Mouse (Mus musculus) forebrain, embryonic 14.5 days (tissue): Measurements from ENCODE around the gene Tmbim6. TPM values are rescaled to one million over a fixed set of nuclear protein-coding genes. Genes with fewer than 3 reads are reported as not detected.
"Not testable (repeated sequence)": the region's sequence is repeated elsewhere in the genome, so short reads cannot be mapped to it uniquely, and the experiment has no call there.

Experiments used
- ATAC-seq: fragments of 200-750 bp; cut with Nextera tagmentation; 2 replicates; pipeline ENCODE4 v1.8.0; 2017; ENCODE audit warnings: mild to moderate bottlenecking, moderate library complexity
- DNase-seq: peaks from one replicate; pipeline ENCODE4 v3.0.0-alpha.2; 2015; ENCODE audit warnings: low spot score
- H3K27ac ChIP-seq: fragments of 300-500 bp; sonication (generic); 2 replicates; pipeline ENCODE4 v1.5.1; 2014; ENCODE audit warnings: low read depth, mild to moderate bottlenecking, control low read depth, low read length, moderate library complexity
- H3K27me3 ChIP-seq: fragments of 300-500 bp; sonication (generic); replicated peaks from 2 replicates; pipeline ENCODE4 v1.6.1; 2014; ENCODE audit warnings: low read length, control low read depth, mixed read lengths; ENCODE audit not compliant: control insufficient read depth, insufficient read depth
- H3K36me3 ChIP-seq: fragments of 300-500 bp; sonication (generic); 2 replicates; pipeline ENCODE4 v1.6.1; 2014; ENCODE audit warnings: low read length, control low read depth; ENCODE audit not compliant: control insufficient read depth, insufficient read depth
- H3K4me1 ChIP-seq: fragments of 300-500 bp; sonication (generic); 2 replicates; pipeline ENCODE4 v1.6.1; 2014; ENCODE audit warnings: antibody characterized with exemption, low read length, control low read depth; ENCODE audit not compliant: control insufficient read depth, insufficient read depth
- H3K4me2 ChIP-seq: fragments of 300-500 bp; sonication (generic); 2 replicates; pipeline ENCODE4 v1.6.1; 2014; ENCODE audit warnings: mild to moderate bottlenecking, control low read depth, low read length
- H3K4me3 ChIP-seq: fragments of 300-500 bp; sonication (generic); 2 replicates; pipeline ENCODE4 v1.5.1; 2014; ENCODE audit warnings: low read depth, low read length, control low read depth
- H3K9ac ChIP-seq: fragments of 300-500 bp; sonication (generic); 2 replicates; pipeline ENCODE4 v1.6.1; 2014; ENCODE audit warnings: mild to moderate bottlenecking, low read length, control low read depth, moderate library complexity
- H3K9me3 ChIP-seq: fragments of 300-500 bp; sonication (generic); replicated peaks from 2 replicates; pipeline ENCODE4 v1.6.1; 2016; ENCODE audit warnings: low read length, control low read depth, mixed read lengths; ENCODE audit not compliant: control insufficient read depth
- WGBS: fragments of 180-500 bp; shearing (Covaris S2); extraction: QIAGEN DNeasy Blood & Tissue Kit; methylation state at CpG from one replicate; pipeline ENCODE4 v1.1.7; 2014; 5-methylcytosine and 5-hydroxymethylcytosine counted together
- polyA plus RNA-seq: library from polyadenylated mRNA; unstranded; fragments of >200 nt; fragmentation: Nextera tagmentation; extraction: Ambion mirVana; gene quantifications from 2 replicates; pipeline ENCODE4 v1.2.1, GENCODE M21; 2014

The Tmbim6 gene
- polyA plus RNA-seq, 1 experiment from 2014 or later: 247 TPM

DNA sequence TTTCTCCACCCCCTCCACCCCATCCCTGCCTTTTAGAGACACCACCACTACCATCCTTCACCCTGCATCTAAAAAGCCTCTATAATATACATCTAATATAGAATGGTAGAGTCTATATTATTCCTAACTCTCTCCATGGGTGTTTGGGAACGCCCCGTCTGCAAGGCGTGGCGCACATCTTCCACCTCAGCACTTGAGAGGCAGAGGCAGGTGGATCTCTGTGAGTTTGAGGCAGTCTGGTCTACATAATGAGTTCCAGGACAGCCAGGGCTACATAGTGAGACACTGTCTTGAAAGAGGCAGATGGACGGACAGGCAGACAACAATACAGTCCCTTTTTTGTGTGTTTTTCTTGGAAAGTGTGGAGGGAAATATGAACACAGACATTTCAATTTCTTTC lies 17.6 kb upstream of the Tmbim6 start:
- Histone ChIP-seq H3K4me1 (no peaks in the 10 kb centered on the region), H3K4me3 (no peak overlapping the region), H3K4me2 (no peak overlapping the region), H3K27ac (no peak overlapping the region), H3K9ac (no peak overlapping the region), H3K36me3 (no peaks in the 10 kb centered on the region), H3K9me3 (no peaks in the 10 kb centered on the region), H3K27me3 (no peaks in the 10 kb centered on the region)
- ATAC-seq: no peak
- DNase-seq: no peak
- 85% methylated on average over 5 of the region's 5 CpGs for WGBS

DNA sequence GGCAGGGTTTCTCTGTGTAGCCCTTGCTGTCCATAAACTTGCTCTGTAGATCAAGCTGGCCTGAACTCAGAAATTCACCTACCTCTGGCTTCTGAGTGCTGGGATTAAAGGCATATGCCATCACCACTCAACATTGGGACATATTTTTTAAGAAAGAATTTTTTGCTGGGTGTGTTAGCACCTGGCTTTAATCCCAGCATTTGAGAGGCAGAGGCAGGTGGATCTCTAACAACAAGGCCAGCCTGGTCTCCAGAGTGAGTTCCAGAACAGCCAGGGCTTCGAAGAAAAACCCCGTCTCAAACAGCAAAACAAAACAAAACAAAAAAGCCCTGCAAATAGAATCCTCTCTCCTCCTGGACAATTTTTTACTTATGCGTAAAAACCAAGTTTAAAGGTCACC lies 17.1 kb upstream of the Tmbim6 start:
- ATAC-seq: no peak
- H3K4me2 ChIP-seq: no peak overlapping the region

DNA sequence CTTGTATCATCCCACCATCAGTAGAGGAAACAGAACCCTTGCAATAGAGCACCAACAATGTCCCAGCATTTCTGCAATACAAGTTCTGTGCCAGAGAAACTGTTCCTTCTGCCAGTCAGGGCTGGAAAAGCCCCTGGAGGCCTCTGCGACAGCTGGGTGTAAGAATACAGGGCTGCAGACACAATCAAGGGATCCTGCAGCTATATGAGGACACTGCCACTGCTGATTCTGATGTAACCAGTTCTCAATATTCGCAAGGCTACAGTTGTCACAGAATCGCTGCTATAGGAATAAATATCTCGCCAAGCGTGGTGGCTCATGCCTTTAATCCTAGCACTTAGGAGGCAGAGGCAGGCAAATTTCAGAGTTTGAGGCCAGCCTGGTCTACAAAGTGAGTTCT lies 16.4 kb upstream of the Tmbim6 start:
- Histone ChIP-seq H3K27me3 (no peaks in the 10 kb centered on the region), H3K4me2 (no peak overlapping the region), H3K9ac (no peak overlapping the region), H3K9me3 (no peaks in the 10 kb centered on the region), H3K36me3 (no peaks in the 10 kb centered on the region), H3K4me1 (no peaks in the 10 kb centered on the region), H3K27ac (no peak overlapping the region), H3K4me3 (no peak overlapping the region)
- no peak for DNase-seq
- WGBS: 92% methylated on average over 5 of the region's 5 CpGs
- ATAC-seq: no peak

More for the DNA sequence above, 17.1 kb upstream of the Tmbim6 start:
- Histone ChIP-seq H3K4me3 (no peak overlapping the region), H3K27ac (no peak overlapping the region), H3K36me3 (no peaks in the 10 kb centered on the region), H3K9me3 (no peaks in the 10 kb centered on the region), H3K27me3 (no peaks in the 10 kb centered on the region), H3K9ac (no peak overlapping the region), H3K4me1 (no peaks in the 10 kb centered on the region)
- 88% methylated on average over 3 of the region's 3 CpGs for WGBS
- DNase-seq: no peak

DNA sequence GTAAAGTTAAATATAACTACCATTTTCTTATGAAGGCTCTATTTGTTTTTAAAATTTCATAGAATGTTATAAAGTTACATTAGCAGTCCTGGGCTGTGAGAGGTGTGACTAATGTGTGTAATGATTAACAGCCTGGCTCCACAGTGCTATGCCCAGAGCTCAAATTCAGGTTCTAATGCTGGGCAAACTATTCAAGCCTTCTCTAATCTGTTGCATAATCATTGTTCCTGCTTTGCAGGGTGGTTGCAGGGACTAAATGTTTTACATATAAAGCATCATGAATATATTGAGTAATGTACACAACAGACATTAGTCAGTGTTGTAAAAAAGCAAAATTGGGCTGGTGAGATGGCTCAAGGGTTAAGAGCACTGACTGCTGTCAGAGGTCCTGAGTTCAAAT lies 9.8 kb upstream of the Tmbim6 start:
- Histone ChIP-seq H3K27ac (no peak overlapping the region), H3K36me3 (no peaks in the 10 kb centered on the region), H3K4me2 (no peak overlapping the region), H3K9ac (no peak overlapping the region), H3K4me3 (no peak overlapping the region), H3K9me3 (no peaks in the 10 kb centered on the region), H3K4me1 (no peaks in the 10 kb centered on the region), H3K27me3 (no peaks in the 10 kb centered on the region)
- ATAC-seq (no peak), DNase-seq (no peak)

DNA sequence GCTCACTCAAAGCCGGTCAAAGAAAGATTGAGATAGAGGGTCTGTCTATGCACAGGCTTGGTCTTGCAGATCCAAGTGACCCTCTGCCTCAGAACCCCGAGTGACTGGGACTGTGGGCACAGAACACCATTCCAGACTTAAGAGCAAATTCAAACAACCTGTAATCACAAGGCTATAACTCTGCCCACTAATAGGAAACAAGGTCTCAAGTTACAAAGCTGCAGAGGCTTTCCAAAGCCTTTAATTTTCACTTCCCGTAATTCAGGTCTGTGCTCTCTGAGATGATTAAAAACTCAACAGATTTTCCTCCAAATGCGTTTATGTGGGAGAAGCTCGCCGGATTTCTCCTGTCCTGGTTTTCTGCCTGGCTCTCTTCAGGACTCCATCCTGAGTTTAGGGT lies 8.6 kb upstream of the Tmbim6 start:
- 78% methylated on average over 6 of the region's 6 CpGs for WGBS
- H3K36me3 ChIP-seq: no peaks in the 10 kb centered on the region

DNA sequence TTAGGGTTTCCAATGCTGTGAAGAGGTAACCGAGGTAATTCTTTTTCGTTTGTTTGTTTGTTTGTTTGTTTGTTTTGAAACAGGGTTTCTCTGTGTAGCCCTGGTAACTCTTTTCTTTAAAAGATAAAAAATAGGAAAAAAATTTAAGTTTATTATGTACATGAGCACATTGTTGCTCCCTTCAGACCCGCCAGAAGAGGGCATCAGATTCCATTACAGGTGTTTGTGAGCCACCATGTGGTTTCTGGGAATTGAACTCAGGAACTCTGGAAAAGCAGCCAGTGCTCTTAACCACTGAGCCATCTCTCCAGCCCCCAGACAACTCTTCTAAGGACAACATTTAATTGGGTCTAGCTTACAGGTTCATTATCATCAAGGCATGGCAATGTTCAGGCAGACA lies 6.6 kb upstream of the Tmbim6 start:
- not testable (repeated sequence) for H3K9ac ChIP-seq, H3K4me1 ChIP-seq, H3K27ac ChIP-seq, H3K27me3 ChIP-seq, H3K4me2 ChIP-seq, ATAC-seq, DNase-seq, H3K36me3 ChIP-seq, H3K4me3 ChIP-seq, H3K9me3 ChIP-seq
- 66% methylated on average over 3 of the region's 3 CpGs for WGBS

More for the DNA sequence above, 8.6 kb upstream of the Tmbim6 start:
- DNase-seq: no peak
- ATAC-seq: no peak
- no peaks in the 10 kb centered on the region for H3K4me1 ChIP-seq
- H3K27ac ChIP-seq: no peak overlapping the region
- no peak overlapping the region for H3K9ac ChIP-seq
- H3K9me3 ChIP-seq: no peaks in the 10 kb centered on the region
- H3K4me3 ChIP-seq: no peak overlapping the region
- no peak overlapping the region for H3K4me2 ChIP-seq
- H3K27me3 ChIP-seq: no peaks in the 10 kb centered on the region

DNA sequence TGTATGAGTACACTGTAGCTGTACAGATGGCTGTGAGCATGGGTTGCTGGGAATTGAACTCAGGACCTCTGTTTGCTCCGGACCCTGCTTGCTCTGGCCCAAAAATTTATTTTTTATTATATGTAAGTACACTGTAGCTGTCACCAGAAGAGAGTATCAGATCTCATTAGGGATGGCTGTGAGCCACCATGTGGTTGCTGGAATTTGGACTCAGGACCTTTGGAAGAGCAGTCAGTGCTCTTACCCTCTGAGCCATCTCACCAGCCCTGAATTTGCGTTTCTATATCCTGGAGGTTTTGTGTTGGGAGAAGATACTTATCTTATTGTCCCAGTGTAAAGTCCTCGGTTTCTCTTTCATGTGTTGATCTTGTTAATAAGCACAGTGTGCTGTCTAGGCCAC lies 5.9 kb upstream of the Tmbim6 start:
- no peak overlapping the region for H3K4me3 ChIP-seq
- no peaks in the 10 kb centered on the region for H3K9me3 ChIP-seq
- DNase-seq: no peak
- H3K4me1 ChIP-seq: no peaks in the 10 kb centered on the region
- WGBS: 72% methylated on average over 3 of the region's 3 CpGs
- H3K9ac ChIP-seq: no peak overlapping the region
- no peak overlapping the region for H3K4me2 ChIP-seq
- no peak overlapping the region for H3K27ac ChIP-seq
- ATAC-seq: no peak
- no peaks in the 10 kb centered on the region for H3K36me3 ChIP-seq
- H3K27me3 ChIP-seq: no peaks in the 10 kb centered on the region

DNA sequence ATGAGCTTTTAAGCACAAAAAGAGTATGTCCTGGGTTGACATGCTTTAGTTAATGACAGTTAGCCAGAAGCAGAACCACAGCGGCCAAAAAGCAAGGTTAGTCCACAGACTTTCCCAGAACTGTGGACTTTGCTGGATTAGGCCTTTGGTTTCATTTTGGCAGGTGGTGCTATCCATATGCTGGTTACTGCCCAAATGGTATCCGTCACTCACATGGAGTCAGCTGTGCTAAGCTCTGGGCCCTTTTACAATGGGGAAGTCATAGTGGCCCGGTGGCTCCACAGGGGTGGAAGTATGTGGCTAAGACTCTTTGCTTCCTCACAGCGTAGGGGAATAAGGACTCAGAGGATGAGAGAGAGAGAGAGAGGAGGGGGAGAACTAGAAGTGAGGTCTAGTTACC lies 4.7 kb upstream of the Tmbim6 start:
- no peaks in the 10 kb centered on the region for H3K9me3 ChIP-seq
- peaks cover 4% of the 10 kb centered on the region; the same call in 1 of the 2 replicates for H3K4me1 ChIP-seq
- no peak overlapping the region for H3K9ac ChIP-seq
- no peaks in the 10 kb centered on the region for H3K27me3 ChIP-seq
- no peak overlapping the region for H3K27ac ChIP-seq
- H3K36me3 ChIP-seq: no peaks in the 10 kb centered on the region
- WGBS: 73% methylated on average over 4 of the region's 4 CpGs
- no peak overlapping the region for H3K4me3 ChIP-seq
- ATAC-seq: no peak
- no peak overlapping the region for H3K4me2 ChIP-seq
- DNase-seq: no peak

DNA sequence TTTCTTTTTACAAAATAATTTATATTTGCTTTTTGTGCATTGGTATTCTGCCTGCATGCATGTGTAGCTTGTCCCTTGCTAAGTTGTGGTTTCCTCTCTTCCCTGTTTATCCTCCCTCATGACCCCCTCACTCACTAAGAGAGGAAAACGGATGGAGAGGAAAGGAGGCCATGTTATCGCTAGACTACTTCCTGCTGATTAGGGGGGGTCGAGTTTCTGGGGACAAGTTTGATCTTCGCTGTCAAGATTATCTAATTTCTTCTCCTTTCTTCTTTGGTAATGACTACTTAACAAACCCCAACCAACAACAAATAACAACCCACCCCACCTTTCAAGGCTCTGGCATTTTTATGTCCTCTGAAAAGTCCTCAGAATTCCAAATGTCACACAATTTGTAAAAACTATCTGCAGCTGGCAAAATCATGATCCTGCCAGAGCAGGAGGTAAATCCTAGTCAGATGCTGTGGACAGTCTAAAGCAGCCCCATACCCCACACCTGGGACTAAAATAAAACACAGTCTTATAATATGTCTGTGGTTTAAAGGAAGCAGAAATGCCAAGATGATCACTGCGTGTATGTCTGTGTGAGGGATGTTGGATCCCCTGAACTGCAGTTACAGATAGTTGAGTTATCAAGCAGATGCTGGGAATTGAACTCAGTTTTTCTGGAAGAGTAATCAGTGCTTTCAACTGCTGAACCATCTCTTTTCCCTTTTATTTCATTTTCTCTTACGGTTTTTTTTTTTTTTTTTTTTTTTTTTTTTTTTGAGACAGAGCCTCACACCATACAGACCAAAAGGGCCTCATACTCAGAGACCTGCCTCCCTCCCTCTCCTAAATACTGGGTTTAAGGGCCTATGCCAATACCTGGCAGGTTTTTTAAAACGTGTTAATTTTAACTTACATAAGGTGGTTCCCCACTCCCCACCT lies 1.9 kb upstream of the Tmbim6 start:
- Histone ChIP-seq H3K9me3 (no peaks in the 10 kb centered on the region), H3K4me3 (no peak overlapping the region), H3K27me3 (no peaks in the 10 kb centered on the region), H3K36me3 (no peaks in the 10 kb centered on the region), H3K27ac (no peak overlapping the region), H3K4me1 (peaks cover 20% of the 10 kb centered on the region), H3K4me2 (no peak overlapping the region), H3K9ac (no peak overlapping the region)
- DNase-seq (no peak), ATAC-seq (no peak)
- 68% methylated on average over 7 of the region's 7 CpGs for WGBS
